Mouse (Mus musculus) T-helper 2 cell (primary cell): ENCODE data around the gene Slc12a5.

Source experiments
- in situ Hi-C: fragments of 300-600 bp; cut with MboI, MseI; formaldehyde crosslinking; loops from one replicate; pipeline ENCODE4 v1.15.1; 2025; ENCODE audit warnings: high pct_unique_total_duplicates

Gene Slc12a5

GRCm38 (mm10) chr2:164979749-164980148 lies 19.1 kb downstream of the Slc12a5 start:
- in situ Hi-C loops, result loop anchor here (10.0 to 25.0 kb wide), 2 partner anchors 335 to 1533 kb away; no protein-coding TSS in a partner anchor

GRCm38 (mm10) chr2:164985962-164986361 lies 25.4 kb downstream of the Slc12a5 start:
- in situ Hi-C loops, result loop anchor here (10.0 to 25.0 kb wide), 2 partner anchors 341 to 1526 kb away; no protein-coding TSS in a partner anchor

GRCm38 (mm10) chr2:164986371-164987027 lies 25.9 kb downstream of the Slc12a5 start:
- in situ Hi-C loops, result loop anchor here (10.0 to 25.0 kb wide), 2 partner anchors 342 to 1526 kb away; no protein-coding TSS in a partner anchor

GRCm38 (mm10) chr2:164988777-164989176 lies 28.2 kb downstream of the Slc12a5 start:
- in situ Hi-C loops, result loop anchor here (10.0 to 25.0 kb wide), 2 partner anchors 344 to 1524 kb away; no protein-coding TSS in a partner anchor

GRCm38 (mm10) chr2:164991111-164991510 lies 30.5 kb downstream of the Slc12a5 start:
- in situ Hi-C loops, result loop anchor here (25.0 kb wide), 1 partner anchor 1521 kb away; no protein-coding TSS in a partner anchor

- in situ Hi-C loops, result loop anchor here (25.0 kb wide), 1 partner anchor 1520 kb away; no protein-coding TSS in a partner anchor
These were observed 31.2 kb downstream of the Slc12a5 start for GRCm38 (mm10) chr2:164991808-164992207.

- in situ Hi-C loops, result loop anchor here (25.0 kb wide), 1 partner anchor 1518 kb away; no protein-coding TSS in a partner anchor
These were observed 33.6 kb downstream of the Slc12a5 start for GRCm38 (mm10) chr2:164994156-164994555.

GRCm38 (mm10) chr2:164994659-164995428 lies 34.2 kb downstream of the Slc12a5 start:
- in situ Hi-C loops, result loop anchor here (25.0 kb wide), 1 partner anchor 1517 kb away; no protein-coding TSS in a partner anchor

GRCm38 (mm10) chr2:164995976-164996375 lies 35.4 kb downstream of the Slc12a5 start:
- in situ Hi-C loops, result loop anchor here (25.0 kb wide), 1 partner anchor 1516 kb away; no protein-coding TSS in a partner anchor

- in situ Hi-C loops, result loop anchor here (25.0 kb wide), 1 partner anchor 1515 kb away; no protein-coding TSS in a partner anchor
These were observed 36.5 kb downstream of the Slc12a5 start for GRCm38 (mm10) chr2:164996848-164997720.

- in situ Hi-C loops, result loop anchor here (25.0 kb wide), 1 partner anchor 1514 kb away; no protein-coding TSS in a partner anchor
These were observed 37.3 kb downstream of the Slc12a5 start for GRCm38 (mm10) chr2:164997721-164998428.

GRCm38 (mm10) chr2:165001958-165002357 lies 41.4 kb downstream of the Slc12a5 start:
- in situ Hi-C loops, result no loop called here

GRCm38 (mm10) chr2:165003108-165003507 lies 42.5 kb downstream of the Slc12a5 start:
- in situ Hi-C loops, result no loop called here

- in situ Hi-C loops, result no loop called here
These were observed 43.6 kb downstream of the Slc12a5 start for GRCm38 (mm10) chr2:165004237-165004636.

GRCm38 (mm10) chr2:165006813-165007212 lies 46.2 kb downstream of the Slc12a5 start:
- in situ Hi-C loops, result no loop called here

- in situ Hi-C loops, result no loop called here
These were observed 47.4 kb downstream of the Slc12a5 start for GRCm38 (mm10) chr2:165007986-165008385.

GRCm38 (mm10) chr2:165009161-165009560 lies 48.6 kb downstream of the Slc12a5 start:
- in situ Hi-C loops, result no loop called here

GRCm38 (mm10) chr2:165009581-165009980 lies 49.0 kb downstream of the Slc12a5 start:
- in situ Hi-C loops, result no loop called here

- in situ Hi-C loops, result no loop called here
These were observed 49.7 kb downstream of the Slc12a5 start for GRCm38 (mm10) chr2:165010351-165010750.

- in situ Hi-C loops, result no loop called here
These were observed 54.3 kb downstream of the Slc12a5 start for GRCm38 (mm10) chr2:165014935-165015334.
